Mouse (Mus musculus): ENCODE results near the gene Zfp637. TPM values are rescaled to one million over a fixed set of nuclear protein-coding genes. Genes with fewer than 3 reads are reported as not detected.
A peak's percentile ranks its signal among the peaks of the same experiment; 100 is the strongest.

Gene Zfp637
- total and polyA plus RNA-seq, 2 experiments: 14.1 to 16.4 TPM

GRCm38 (mm10) chr6:117851747-117852146 is 10.8 kb downstream of the Zfp637 start:
- Histone ChIP-seq H3K79me2 (ENCODE audit: control insufficient read depth, insufficient read depth, low read length) (no peaks in the 10 kb centered on the region), H3K27ac (replicated peaks; ENCODE audit: insufficient read depth, low read depth, low read length) (no peak overlapping the region), H3K27me3 (ENCODE audit: control insufficient read depth, insufficient read depth, low read length) (no peaks in the 10 kb centered on the region), H3K36me3 (ENCODE audit: control insufficient read depth, insufficient read depth, low read length) (peaks cover 3% of the 10 kb centered on the region), H3K4me3 (ENCODE audit: insufficient read depth, low read depth, low read length) (no peak overlapping the region), H3K9ac (ENCODE audit: low read depth, low read length) (no peak overlapping the region), H3K4me1 (ENCODE audit: control insufficient read depth, insufficient read depth, low read length) (no peaks in the 10 kb centered on the region)
- DNase-seq (ENCODE audit: extremely low read depth, low read depth, low spot score): peak; percentile 26
- TF ChIP-seq CTCF (IDR thresholded peaks at IDR 0.05; ENCODE audit: low read depth, low read length) (no peak), POLR2A (IDR thresholded peaks at IDR 0.05; ENCODE audit: extremely low read depth, insufficient read depth, low read length) (no peak)
- 67% methylated on average over 2 of the region's 2 CpGs for WGBS

- H3K79me2 ChIP-seq (ENCODE audit: control insufficient read depth, insufficient read depth, low read length): no peaks in the 10 kb centered on the region
- H3K27me3 ChIP-seq (ENCODE audit: control insufficient read depth, insufficient read depth, low read length): no peaks in the 10 kb centered on the region
- no peak overlapping the region for H3K9ac ChIP-seq (ENCODE audit: low read depth, low read length)
- DNase-seq (ENCODE audit: extremely low read depth, low read depth, low spot score): no peak
- TF ChIP-seq POLR2A (IDR thresholded peaks at IDR 0.05; ENCODE audit: extremely low read depth, insufficient read depth, low read length) (no peak), CTCF (IDR thresholded peaks at IDR 0.05; ENCODE audit: low read depth, low read length) (0 out of 2 replicates have a peak, but pooled peaks have one; percentile 8)
- H3K4me3 ChIP-seq (ENCODE audit: insufficient read depth, low read depth, low read length): no peak overlapping the region
- no peaks in the 10 kb centered on the region for H3K36me3 ChIP-seq (ENCODE audit: control insufficient read depth, insufficient read depth, low read length)
- H3K4me1 ChIP-seq (ENCODE audit: control insufficient read depth, insufficient read depth, low read length): no peaks in the 10 kb centered on the region
- 78% methylated on average over 1 of the region's 1 CpGs for WGBS
- H3K27ac ChIP-seq (replicated peaks; ENCODE audit: insufficient read depth, low read depth, low read length): no peak overlapping the region
These were observed 17.0 kb downstream of the Zfp637 start for GRCm38 (mm10) chr6:117857990-117858389.

- no peak within 1 kb of the TSS for H3K27ac ChIP-seq (replicated peaks; ENCODE audit: insufficient read depth, low read depth, low read length)
- DNase-seq (ENCODE audit: extremely low read depth, low read depth, low spot score): no peak
- H3K4me1 ChIP-seq (ENCODE audit: control insufficient read depth, insufficient read depth, low read length): 0 out of 2 replicates have a peak, but pooled peaks cover 2% of the 10 kb centered on the region
- no peak within 1 kb of the TSS for H3K9ac ChIP-seq (ENCODE audit: low read depth, low read length)
- H3K36me3 ChIP-seq (ENCODE audit: control insufficient read depth, insufficient read depth, low read length): no peaks in the 10 kb centered on the region
- no peaks in the 10 kb centered on the region for H3K79me2 ChIP-seq (ENCODE audit: control insufficient read depth, insufficient read depth, low read length)
- TF ChIP-seq CTCF (IDR thresholded peaks at IDR 0.05; ENCODE audit: low read depth, low read length): no peak
- no peak for TF ChIP-seq POLR2A (IDR thresholded peaks at IDR 0.05; ENCODE audit: extremely low read depth, insufficient read depth, low read length)
- no peaks in the 10 kb centered on the region for H3K27me3 ChIP-seq (ENCODE audit: control insufficient read depth, insufficient read depth, low read length)
- H3K4me3 ChIP-seq (ENCODE audit: insufficient read depth, low read depth, low read length): peak within 1 kb of the TSS; percentile 78
- WGBS: 66% methylated on average over 6 of the region's 6 CpGs
These were observed 20.9 kb downstream of the Zfp637 start, which contains the start of gene Zfp239 for GRCm38 (mm10) chr6:117861848-117862247. Zfp239 (plus strand) TSS chr6:117862100.

GRCm38 (mm10) chr6:117862465-117862864 is 21.5 kb downstream of the Zfp637 start:
- Histone ChIP-seq H3K27ac (replicated peaks; ENCODE audit: insufficient read depth, low read depth, low read length) (no peak overlapping the region), H3K4me3 (ENCODE audit: insufficient read depth, low read depth, low read length) (no peak overlapping the region)
- 69% methylated on average over 8 of the region's 8 CpGs for WGBS

GRCm38 (mm10) chr6:117862899-117863620 is 22.1 kb downstream of the Zfp637 start:
- H3K27ac ChIP-seq (replicated peaks; ENCODE audit: insufficient read depth, low read depth, low read length): no peak overlapping the region
- 0 out of 2 replicates have a peak, but pooled peaks cover 2% of the 10 kb centered on the region for H3K4me1 ChIP-seq (ENCODE audit: control insufficient read depth, insufficient read depth, low read length)
- no peaks in the 10 kb centered on the region for H3K36me3 ChIP-seq (ENCODE audit: control insufficient read depth, insufficient read depth, low read length)
- peak; percentile 25 for DNase-seq (ENCODE audit: extremely low read depth, low read depth, low spot score)
- H3K9ac ChIP-seq (ENCODE audit: low read depth, low read length): peak overlapping the region; percentile 1; the same call in 1 of the 2 replicates
- WGBS: 5% methylated on average over 26 of the region's 26 CpGs
- peak overlapping the region; percentile 78 for H3K4me3 ChIP-seq (ENCODE audit: insufficient read depth, low read depth, low read length)
- no peaks in the 10 kb centered on the region for H3K79me2 ChIP-seq (ENCODE audit: control insufficient read depth, insufficient read depth, low read length)
- TF ChIP-seq CTCF (IDR thresholded peaks at IDR 0.05; ENCODE audit: low read depth, low read length) (no peak), POLR2A (IDR thresholded peaks at IDR 0.05; ENCODE audit: extremely low read depth, insufficient read depth, low read length) (no peak)
- no peaks in the 10 kb centered on the region for H3K27me3 ChIP-seq (ENCODE audit: control insufficient read depth, insufficient read depth, low read length)

More at GRCm38 (mm10) chr6:117862465-117862864, 21.5 kb downstream of the Zfp637 start:
- DNase-seq (ENCODE audit: extremely low read depth, low read depth, low spot score): no peak
- no peaks in the 10 kb centered on the region for H3K36me3 ChIP-seq (ENCODE audit: control insufficient read depth, insufficient read depth, low read length)
- no peaks in the 10 kb centered on the region for H3K79me2 ChIP-seq (ENCODE audit: control insufficient read depth, insufficient read depth, low read length)
- H3K4me1 ChIP-seq (ENCODE audit: control insufficient read depth, insufficient read depth, low read length): 0 out of 2 replicates have a peak, but pooled peaks cover 2% of the 10 kb centered on the region
- H3K9ac ChIP-seq (ENCODE audit: low read depth, low read length): no peak overlapping the region
- TF ChIP-seq POLR2A (IDR thresholded peaks at IDR 0.05; ENCODE audit: extremely low read depth, insufficient read depth, low read length) (no peak), CTCF (IDR thresholded peaks at IDR 0.05; ENCODE audit: low read depth, low read length) (no peak)
- no peaks in the 10 kb centered on the region for H3K27me3 ChIP-seq (ENCODE audit: control insufficient read depth, insufficient read depth, low read length)

GRCm38 (mm10) chr6:117863751-117864150 is 22.8 kb downstream of the Zfp637 start:
- no peaks in the 10 kb centered on the region for H3K36me3 ChIP-seq (ENCODE audit: control insufficient read depth, insufficient read depth, low read length)
- H3K9ac ChIP-seq (ENCODE audit: low read depth, low read length): no peak overlapping the region
- H3K27ac ChIP-seq (replicated peaks; ENCODE audit: insufficient read depth, low read depth, low read length): no peak overlapping the region
- 94% methylated on average over 8 of the region's 8 CpGs for WGBS
- no peak overlapping the region for H3K4me3 ChIP-seq (ENCODE audit: insufficient read depth, low read depth, low read length)
- H3K27me3 ChIP-seq (ENCODE audit: control insufficient read depth, insufficient read depth, low read length): no peaks in the 10 kb centered on the region
- DNase-seq (ENCODE audit: extremely low read depth, low read depth, low spot score): no peak
- no peaks in the 10 kb centered on the region for H3K79me2 ChIP-seq (ENCODE audit: control insufficient read depth, insufficient read depth, low read length)
- TF ChIP-seq POLR2A (IDR thresholded peaks at IDR 0.05; ENCODE audit: extremely low read depth, insufficient read depth, low read length): no peak
- no peak for TF ChIP-seq CTCF (IDR thresholded peaks at IDR 0.05; ENCODE audit: low read depth, low read length)
- 0 out of 2 replicates have a peak, but pooled peaks cover 2% of the 10 kb centered on the region for H3K4me1 ChIP-seq (ENCODE audit: control insufficient read depth, insufficient read depth, low read length)

All from liver, adult 2 months (tissue).